Mouse (Mus musculus) adipocyte (in vitro differentiated cells): ENCODE results near the gene Egflam.

ENCODE experiments used
- DNase-seq: peaks from one replicate; pipeline ENCODE4 v3.0.0-alpha.2; 2016; ENCODE audit warnings: low spot score

Gene Egflam

DNA sequence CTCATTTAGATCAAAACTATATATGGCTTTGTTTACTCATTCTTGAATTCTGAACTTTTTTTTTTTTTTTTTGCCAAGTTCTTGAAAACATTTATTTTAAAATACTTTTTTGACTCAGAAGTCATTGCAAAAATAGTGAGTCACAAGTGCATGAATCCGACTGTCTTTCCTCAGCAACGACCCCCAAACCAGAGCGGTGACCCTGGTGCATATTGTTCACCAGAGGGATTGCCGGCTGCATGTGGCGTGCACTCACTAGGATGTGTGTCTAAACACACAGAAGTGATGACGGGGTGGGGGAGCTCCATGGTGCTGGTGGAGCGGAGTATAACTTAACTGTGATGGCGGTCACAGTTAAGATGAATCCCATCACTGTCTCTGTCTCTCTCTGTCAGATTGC, 224.4 kb downstream of the Egflam start:
- DNase-seq: no peak

- no peak for DNase-seq
These were observed 224.8 kb downstream of the Egflam start for GRCm38 (mm10) chr15:7173346-7173745.

GRCm38 (mm10) chr15:7172875-7173274, 225.3 kb downstream of the Egflam start:
- DNase-seq: peak; percentile 24

- DNase-seq: no peak
These were observed 230.2 kb downstream of the Egflam start for GRCm38 (mm10) chr15:7167906-7168532.

DNA sequence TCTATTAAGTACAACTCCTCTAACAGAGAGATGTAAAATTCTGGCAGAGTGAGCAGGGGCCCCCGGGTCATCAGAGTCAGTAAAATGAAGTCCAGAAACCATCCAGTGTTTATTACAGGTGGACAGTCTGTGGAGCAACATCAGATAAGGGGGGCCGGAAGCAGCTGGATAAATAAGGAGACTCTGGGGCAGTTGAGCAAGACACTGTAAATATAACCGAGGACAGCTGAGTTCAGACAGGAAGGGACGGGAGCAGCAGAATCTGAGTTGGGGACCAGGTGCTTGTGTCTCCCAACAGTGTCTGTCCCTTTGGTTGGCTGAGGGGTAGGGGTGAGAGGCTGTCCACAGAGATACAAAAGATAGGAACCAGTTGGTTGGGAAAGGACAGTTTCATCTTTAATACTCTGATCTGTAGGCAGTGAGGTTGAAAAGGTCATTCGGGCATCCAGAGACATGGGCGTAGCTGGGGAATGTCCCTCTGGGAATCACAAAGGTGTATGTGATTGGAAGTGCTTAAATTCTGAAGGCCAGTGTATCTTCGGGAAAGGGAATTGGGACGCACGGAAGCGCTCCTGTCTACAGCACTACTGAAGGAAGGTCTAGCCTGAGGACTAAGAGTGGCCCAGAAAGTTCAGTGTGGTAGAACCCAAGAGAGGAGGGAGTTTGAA, 230.8 kb downstream of the Egflam start:
- DNase-seq: no peak

DNA sequence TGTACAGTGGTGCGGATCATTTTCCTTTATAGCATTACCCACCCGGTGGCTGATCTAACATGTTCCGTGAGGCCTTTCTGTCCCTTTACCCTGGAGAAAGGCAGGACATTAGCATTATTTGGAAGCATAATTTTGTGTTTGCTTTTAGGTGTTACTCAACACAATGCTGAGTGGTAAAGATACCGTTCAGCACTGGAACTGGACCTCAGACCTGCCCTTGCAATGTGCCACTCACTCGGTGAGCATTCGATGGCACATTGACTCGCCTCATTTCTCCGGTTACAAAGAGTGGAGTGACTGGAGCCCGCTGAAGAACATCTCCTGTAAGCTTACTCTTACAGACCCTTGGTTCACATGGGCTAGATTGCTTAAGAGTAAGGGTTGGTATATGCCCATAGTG, 231.5 kb downstream of the Egflam start:
- no peak for DNase-seq

GRCm38 (mm10) chr15:7163851-7164250, 234.3 kb downstream of the Egflam start:
- no peak for DNase-seq

DNA sequence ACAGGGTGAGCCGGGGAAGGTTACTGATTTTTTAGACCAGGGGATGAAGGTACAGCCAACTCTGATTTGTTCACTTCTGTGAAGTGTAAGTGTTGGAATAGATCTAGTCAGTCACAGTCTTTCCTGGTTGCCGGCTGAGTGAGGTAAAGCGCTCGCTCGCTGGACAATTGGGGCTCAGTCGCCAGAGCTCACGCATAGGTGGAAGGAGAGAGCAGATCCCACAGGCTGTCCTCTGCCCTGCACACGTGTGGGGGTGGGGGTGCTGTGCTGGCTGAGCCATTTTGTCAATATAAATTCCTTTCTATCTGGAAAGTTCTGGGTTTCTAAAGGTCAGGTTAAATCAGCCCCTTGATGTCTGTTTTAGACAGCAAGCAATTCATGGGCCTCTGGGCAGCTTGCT, 237.9 kb downstream of the Egflam start:
- no peak for DNase-seq

- no peak for DNase-seq
These were observed 238.3 kb downstream of the Egflam start for GRCm38 (mm10) chr15:7159869-7160268.

- no peak for DNase-seq
These were observed 240.5 kb downstream of the Egflam start for GRCm38 (mm10) chr15:7157658-7158057.
